Mouse (Mus musculus): Measurements from ENCODE around the gene Chst15. TPM values are rescaled to one million over a fixed set of nuclear protein-coding genes. Genes with fewer than 3 reads are reported as not detected.

Chst15 gene
- polyA plus RNA-seq, 1 experiment from 2014 or later: 12.8 TPM

DNA sequence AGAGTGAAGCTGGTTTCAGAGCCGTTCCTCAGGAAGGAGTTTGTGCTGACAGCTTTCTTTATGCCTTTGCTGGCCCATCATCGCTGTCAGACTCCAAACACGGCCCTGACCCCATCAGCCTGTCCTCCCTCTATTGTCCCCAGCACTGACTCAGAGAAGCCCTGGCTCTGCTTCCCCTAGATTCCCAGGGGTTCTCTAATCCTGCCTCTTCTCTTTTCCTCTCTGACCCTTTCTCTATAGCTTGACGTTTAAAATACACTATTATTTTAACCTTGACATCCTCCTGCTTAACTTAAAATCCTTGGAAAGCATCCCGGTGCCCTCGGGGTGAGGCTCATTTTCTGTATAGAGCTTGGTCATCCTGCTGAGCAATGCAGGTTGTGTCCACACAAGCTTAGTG, 117.3 kb downstream of the Chst15 start:
- no peak overlapping the region for H3K4me2 ChIP-seq
- H3K27me3 ChIP-seq (replicated peaks; ENCODE audit: control insufficient read depth, insufficient read depth, low read length): no peaks in the 10 kb centered on the region
- H3K9ac ChIP-seq (ENCODE audit: low read depth, low read length): no peak overlapping the region
- DNase-seq (ENCODE audit: low spot score): no peak
- H3K4me1 ChIP-seq (replicated peaks; ENCODE audit: control insufficient read depth, insufficient read depth, low read length): no peaks in the 10 kb centered on the region
- no peak overlapping the region for H3K4me3 ChIP-seq (ENCODE audit: low read depth, low read length)
- no peaks in the 10 kb centered on the region for H3K36me3 ChIP-seq (ENCODE audit: control insufficient read depth, insufficient read depth, low read length)
- no peaks in the 10 kb centered on the region for H3K9me3 ChIP-seq (ENCODE audit: control insufficient read depth, low read length)
- WGBS: 64% methylated on average over 6 of the region's 6 CpGs
- no peak for ATAC-seq (replicated peaks; ENCODE audit: low FRiP score)
- no peak overlapping the region for H3K27ac ChIP-seq (ENCODE audit: low read depth, low read length)

DNA sequence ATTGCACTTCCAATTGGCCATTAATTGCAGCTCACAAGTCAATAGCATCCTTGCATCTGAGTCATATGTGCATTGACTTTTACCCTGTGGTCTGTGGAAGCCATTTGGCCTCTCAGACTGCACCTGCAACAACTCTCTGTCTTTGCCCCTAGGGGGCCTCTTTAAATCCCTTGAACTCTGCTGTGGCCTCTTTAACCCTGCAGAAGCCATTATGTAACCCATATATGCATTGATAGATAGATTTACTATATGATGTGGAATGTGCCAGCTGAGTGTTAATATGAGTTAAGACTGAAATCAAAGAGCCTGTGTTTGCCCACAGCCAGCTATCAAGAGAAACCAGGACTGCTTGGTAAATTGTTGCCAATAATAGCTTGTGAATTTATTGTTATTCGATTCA, 118.2 kb downstream of the Chst15 start:
- no peaks in the 10 kb centered on the region for H3K27me3 ChIP-seq (replicated peaks; ENCODE audit: control insufficient read depth, insufficient read depth, low read length)
- ATAC-seq (replicated peaks; ENCODE audit: low FRiP score) (no peak), DNase-seq (ENCODE audit: low spot score) (no peak)
- H3K4me2 ChIP-seq: no peak overlapping the region
- H3K4me3 ChIP-seq (ENCODE audit: low read depth, low read length): no peak overlapping the region
- WGBS: 85% methylated on average over 1 of the region's 1 CpGs
- H3K9ac ChIP-seq (ENCODE audit: low read depth, low read length): no peak overlapping the region
- H3K9me3 ChIP-seq (ENCODE audit: control insufficient read depth, low read length): no peaks in the 10 kb centered on the region
- H3K27ac ChIP-seq (ENCODE audit: low read depth, low read length): no peak overlapping the region
- no peaks in the 10 kb centered on the region for H3K36me3 ChIP-seq (ENCODE audit: control insufficient read depth, insufficient read depth, low read length)
- H3K4me1 ChIP-seq (replicated peaks; ENCODE audit: control insufficient read depth, insufficient read depth, low read length): no peaks in the 10 kb centered on the region

DNA sequence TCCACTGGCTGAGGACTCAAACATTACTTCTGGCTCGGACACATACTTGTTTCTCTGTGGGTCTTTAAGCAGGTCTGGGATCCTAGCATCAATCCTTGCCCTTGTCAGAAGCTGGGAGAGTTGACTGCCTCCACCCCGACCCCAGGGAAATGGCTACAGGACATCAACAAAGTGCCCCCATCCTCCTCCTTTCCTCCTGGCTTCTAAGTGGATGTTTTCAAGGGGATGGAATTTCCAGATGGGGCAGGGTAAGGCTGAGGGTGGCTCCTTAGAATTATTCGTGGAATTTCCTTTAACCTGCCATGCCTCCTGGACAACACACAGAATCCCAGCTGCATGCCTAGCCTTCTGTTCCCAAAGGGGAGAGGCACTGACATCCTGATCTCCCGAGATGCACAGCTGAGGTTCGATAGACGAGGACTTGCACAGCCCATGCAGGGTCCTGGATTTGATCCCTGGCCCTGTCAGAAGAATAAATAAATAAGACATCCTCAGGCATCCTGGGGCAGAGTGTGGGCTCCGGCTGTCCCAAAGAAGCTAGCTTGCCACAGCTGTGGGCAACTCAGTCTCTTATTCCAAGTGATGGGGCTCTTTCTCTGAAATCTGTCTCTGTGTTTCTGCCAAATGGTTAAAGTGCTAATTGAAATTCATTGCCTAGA, 119.1 kb downstream of the Chst15 start:
- H3K27me3 ChIP-seq (replicated peaks; ENCODE audit: control insufficient read depth, insufficient read depth, low read length): no peaks in the 10 kb centered on the region
- no peak overlapping the region for H3K4me3 ChIP-seq (ENCODE audit: low read depth, low read length)
- ATAC-seq (replicated peaks; ENCODE audit: low FRiP score) (no peak), DNase-seq (ENCODE audit: low spot score) (no peak)
- no peaks in the 10 kb centered on the region for H3K9me3 ChIP-seq (ENCODE audit: control insufficient read depth, low read length)
- no peak overlapping the region for H3K9ac ChIP-seq (ENCODE audit: low read depth, low read length)
- WGBS: 40% methylated on average over 7 of the region's 7 CpGs
- no peak overlapping the region for H3K4me2 ChIP-seq
- H3K27ac ChIP-seq (ENCODE audit: low read depth, low read length): no peak overlapping the region
- no peaks in the 10 kb centered on the region for H3K4me1 ChIP-seq (replicated peaks; ENCODE audit: control insufficient read depth, insufficient read depth, low read length)
- no peaks in the 10 kb centered on the region for H3K36me3 ChIP-seq (ENCODE audit: control insufficient read depth, insufficient read depth, low read length)

DNA sequence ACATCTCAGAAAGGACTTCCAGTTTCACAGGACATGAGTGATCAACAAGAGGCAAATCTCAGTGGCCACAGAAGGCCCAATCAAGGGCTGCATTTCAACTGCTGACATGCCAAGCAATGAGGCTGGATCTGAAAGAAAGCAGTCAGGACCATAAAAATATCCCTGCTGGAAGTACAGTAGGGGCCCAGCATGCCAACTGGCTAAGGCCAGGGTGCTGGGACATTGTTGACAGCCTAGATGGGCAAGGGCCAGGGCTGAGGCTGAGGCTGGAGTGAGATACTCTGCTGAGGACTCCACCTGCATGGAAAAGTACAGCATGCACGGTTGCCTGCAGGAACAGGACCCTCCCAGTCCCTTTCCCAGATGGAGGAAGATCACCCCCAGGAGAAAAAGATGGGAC, 120.4 kb downstream of the Chst15 start:
- Histone ChIP-seq H3K4me3 (ENCODE audit: low read depth, low read length) (no peak overlapping the region), H3K9ac (ENCODE audit: low read depth, low read length) (no peak overlapping the region), H3K4me2 (no peak overlapping the region), H3K27ac (ENCODE audit: low read depth, low read length) (no peak overlapping the region), H3K36me3 (ENCODE audit: control insufficient read depth, insufficient read depth, low read length) (no peaks in the 10 kb centered on the region), H3K9me3 (ENCODE audit: control insufficient read depth, low read length) (no peaks in the 10 kb centered on the region), H3K27me3 (replicated peaks; ENCODE audit: control insufficient read depth, insufficient read depth, low read length) (no peaks in the 10 kb centered on the region), H3K4me1 (replicated peaks; ENCODE audit: control insufficient read depth, insufficient read depth, low read length) (no peaks in the 10 kb centered on the region)
- ATAC-seq (replicated peaks; ENCODE audit: low FRiP score) (no peak), DNase-seq (ENCODE audit: low spot score) (no peak)
- WGBS: 88% methylated on average over 1 of the region's 1 CpGs

DNA sequence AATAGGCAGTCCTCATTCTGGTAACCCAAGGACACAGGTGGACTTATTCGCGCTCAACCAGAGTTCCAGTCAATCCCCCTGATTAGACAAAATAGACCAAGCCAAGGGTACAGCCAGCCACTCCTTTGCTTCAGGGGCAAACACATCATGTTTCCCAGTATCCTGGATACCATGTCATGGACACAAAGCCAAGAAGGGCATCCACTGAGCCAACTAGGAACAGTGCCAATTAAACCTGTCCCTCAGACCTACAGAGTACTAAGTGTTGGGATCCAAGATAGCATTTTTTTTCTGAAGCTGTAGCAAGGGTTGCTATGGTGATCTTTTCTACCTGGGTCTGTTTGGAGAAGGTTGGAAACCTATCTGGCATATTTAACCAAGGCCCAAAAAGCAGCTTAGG, 123.4 kb downstream of the Chst15 start:
- H3K9me3 ChIP-seq (ENCODE audit: control insufficient read depth, low read length): no peaks in the 10 kb centered on the region
- WGBS: 90% methylated on average over 2 of the region's 2 CpGs
- H3K4me3 ChIP-seq (ENCODE audit: low read depth, low read length): no peak overlapping the region
- no peaks in the 10 kb centered on the region for H3K4me1 ChIP-seq (replicated peaks; ENCODE audit: control insufficient read depth, insufficient read depth, low read length)
- H3K9ac ChIP-seq (ENCODE audit: low read depth, low read length): no peak overlapping the region
- no peak overlapping the region for H3K4me2 ChIP-seq
- ATAC-seq (replicated peaks; ENCODE audit: low FRiP score): no peak
- DNase-seq (ENCODE audit: low spot score): no peak
- no peaks in the 10 kb centered on the region for H3K36me3 ChIP-seq (ENCODE audit: control insufficient read depth, insufficient read depth, low read length)
- H3K27ac ChIP-seq (ENCODE audit: low read depth, low read length): no peak overlapping the region
- no peaks in the 10 kb centered on the region for H3K27me3 ChIP-seq (replicated peaks; ENCODE audit: control insufficient read depth, insufficient read depth, low read length)

DNA sequence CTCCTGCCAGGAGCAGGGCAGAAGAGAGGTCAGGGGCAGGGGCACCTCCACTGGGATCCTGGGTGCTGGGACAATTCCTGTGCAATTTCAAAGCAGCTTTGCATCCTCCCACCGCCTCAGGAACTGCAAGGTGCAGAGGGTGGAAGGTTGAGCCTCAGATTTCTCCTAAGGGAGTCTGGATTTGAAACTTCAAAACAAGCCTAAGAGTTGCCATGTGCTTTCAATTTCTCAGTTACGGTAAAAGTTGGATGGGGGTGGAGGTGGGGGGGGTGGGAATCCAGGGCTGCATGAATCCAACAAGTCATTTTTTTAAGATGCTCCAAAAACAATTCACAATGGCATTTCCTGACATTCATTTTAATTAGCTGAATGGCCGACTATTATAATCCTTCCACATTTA, 129.6 kb downstream of the Chst15 start:
- Histone ChIP-seq H3K27ac (ENCODE audit: low read depth, low read length) (no peak overlapping the region), H3K4me2 (no peak overlapping the region), H3K27me3 (replicated peaks; ENCODE audit: control insufficient read depth, insufficient read depth, low read length) (no peaks in the 10 kb centered on the region), H3K9ac (ENCODE audit: low read depth, low read length) (no peak overlapping the region), H3K9me3 (ENCODE audit: control insufficient read depth, low read length) (no peaks in the 10 kb centered on the region), H3K4me1 (replicated peaks; ENCODE audit: control insufficient read depth, insufficient read depth, low read length) (no peaks in the 10 kb centered on the region), H3K4me3 (ENCODE audit: low read depth, low read length) (no peak overlapping the region), H3K36me3 (ENCODE audit: control insufficient read depth, insufficient read depth, low read length) (no peaks in the 10 kb centered on the region)
- 53% methylated on average over 3 of the region's 3 CpGs for WGBS
- no peak for DNase-seq (ENCODE audit: low spot score)
- no peak for ATAC-seq (replicated peaks; ENCODE audit: low FRiP score)

Other genes starting within 250 kb of the Chst15 start
- gene Cpxm2, start 162.5 kb downstream of the Chst15 start, polyA plus RNA-seq (2014; fragmentation: Nextera tagmentation; extraction: Ambion mirVana): 0.35 and 0.56 TPM in 2 replicates

Measured in liver, embryonic 11.5 days (tissue).